Mouse (Mus musculus): Measurements from ENCODE around the gene Zfp503. TPM values are rescaled to one million over a fixed set of nuclear protein-coding genes. Genes with fewer than 3 reads are reported as not detected.
A peak's percentile ranks its signal among the peaks of the same experiment; 100 is the strongest.

Zfp503 gene
- 11.0 and 13.7 TPM in 2 replicates for polyA plus RNA-seq (2015; fragmentation: Nextera tagmentation; extraction: Ambion mirVana)

- Histone ChIP-seq H3K9ac (peak within 1 kb of the TSS; percentile 35), H3K36me3 (no peaks in the 10 kb centered on the region), H3K4me1 (replicated peaks) (peaks cover 58% of the 10 kb centered on the region), H3K9me3 (no peaks in the 10 kb centered on the region), H3K4me2 (peak within 1 kb of the TSS; percentile 86), H3K27me3 (peaks cover 15% of the 10 kb centered on the region), H3K27ac (replicated peaks) (peak within 1 kb of the TSS; percentile 96), H3K4me3 (peak within 1 kb of the TSS; percentile 90)
- WGBS = under 1% methylated on average over 36 of the region's 37 CpGs
- ATAC-seq (ENCODE audit: low FRiP score, low read depth) = 0 out of 2 replicates have a peak, but pooled peaks have one; percentile 20
Observed at GRCm38 (mm10) chr14:21989291-21989913, at the start of gene Zfp503. Zfp503 (minus strand) TSS chr14:21989601.

GRCm38 (mm10) chr14:22037498-22038131 is 48.2 kb upstream of the Zfp503 start:
- no peak for ATAC-seq (ENCODE audit: low FRiP score, low read depth)
- 29% methylated on average over 16 of the region's 16 CpGs for WGBS

GRCm38 (mm10) chr14:22036802-22037497 is 47.5 kb upstream of the Zfp503 start:
- WGBS = 24% methylated on average over 12 of the region's 12 CpGs
- Histone ChIP-seq H3K27ac (replicated peaks) (no peak overlapping the region), H3K9ac (no peak overlapping the region)

More at GRCm38 (mm10) chr14:22037498-22038131, 48.2 kb upstream of the Zfp503 start:
- no peak overlapping the region for H3K4me3 ChIP-seq
- H3K9me3 ChIP-seq = no peaks in the 10 kb centered on the region
- peaks cover 29% of the 10 kb centered on the region for H3K4me1 ChIP-seq (replicated peaks)
- H3K9ac ChIP-seq = no peak overlapping the region
- H3K27ac ChIP-seq (replicated peaks) = no peak overlapping the region
- no peaks in the 10 kb centered on the region for H3K36me3 ChIP-seq
- 0 out of 2 replicates have a peak, but pooled peaks cover 2% of the 10 kb centered on the region for H3K27me3 ChIP-seq
- peak overlapping the region; percentile 41 for H3K4me2 ChIP-seq

GRCm38 (mm10) chr14:22036338-22036737 is 46.9 kb upstream of the Zfp503 start:
- no peak overlapping the region for H3K9ac ChIP-seq
- WGBS = 23% methylated on average over 6 of the region's 6 CpGs
- no peak overlapping the region; the same call in 1 of the 2 replicates for H3K4me2 ChIP-seq
- H3K4me1 ChIP-seq (replicated peaks) = peaks cover 29% of the 10 kb centered on the region
- 0 out of 2 replicates have a peak, but pooled peaks cover 2% of the 10 kb centered on the region for H3K27me3 ChIP-seq
- no peaks in the 10 kb centered on the region for H3K36me3 ChIP-seq
- no peak overlapping the region for H3K27ac ChIP-seq (replicated peaks)
- ATAC-seq (ENCODE audit: low FRiP score, low read depth) = no peak
- no peak overlapping the region for H3K4me3 ChIP-seq
- no peaks in the 10 kb centered on the region for H3K9me3 ChIP-seq

More at GRCm38 (mm10) chr14:22036802-22037497, 47.5 kb upstream of the Zfp503 start:
- Histone ChIP-seq H3K4me2 (peak overlapping the region; percentile 41), H3K27me3 (0 out of 2 replicates have a peak, but pooled peaks cover 2% of the 10 kb centered on the region), H3K4me3 (no peak overlapping the region), H3K36me3 (no peaks in the 10 kb centered on the region), H3K4me1 (replicated peaks) (peaks cover 29% of the 10 kb centered on the region), H3K9me3 (no peaks in the 10 kb centered on the region)
- ATAC-seq (ENCODE audit: low FRiP score, low read depth) = no peak

- no peaks in the 10 kb centered on the region for H3K36me3 ChIP-seq
- WGBS = 28% methylated on average over 3 of the region's 3 CpGs
- peak; percentile 38; the same call in 1 of the 2 replicates for ATAC-seq (ENCODE audit: low FRiP score, low read depth)
- no peak overlapping the region; the same call in 1 of the 2 replicates for H3K4me2 ChIP-seq
- no peak overlapping the region for H3K9ac ChIP-seq
- H3K27ac ChIP-seq (replicated peaks) = no peak overlapping the region
- 0 out of 2 replicates have a peak, but pooled peaks cover 2% of the 10 kb centered on the region for H3K27me3 ChIP-seq
- H3K4me1 ChIP-seq (replicated peaks) = peaks cover 29% of the 10 kb centered on the region
- H3K9me3 ChIP-seq = no peaks in the 10 kb centered on the region
- no peak overlapping the region for H3K4me3 ChIP-seq
Observed at GRCm38 (mm10) chr14:22035900-22036299, 46.5 kb upstream of the Zfp503 start.

- Histone ChIP-seq H3K4me1 (replicated peaks) (peaks cover 14% of the 10 kb centered on the region), H3K9me3 (no peaks in the 10 kb centered on the region), H3K4me2 (no peak overlapping the region), H3K36me3 (no peaks in the 10 kb centered on the region), H3K9ac (no peak overlapping the region), H3K27ac (replicated peaks) (no peak overlapping the region), H3K27me3 (peaks cover 7% of the 10 kb centered on the region; the same call in 1 of the 2 replicates), H3K4me3 (no peak overlapping the region)
- WGBS = 72% methylated on average over 4 of the region's 4 CpGs
- no peak for ATAC-seq (ENCODE audit: low FRiP score, low read depth)
Observed at GRCm38 (mm10) chr14:22023533-22023932, 34.1 kb upstream of the Zfp503 start.

GRCm38 (mm10) chr14:22020885-22021284 is 31.5 kb upstream of the Zfp503 start:
- ATAC-seq (ENCODE audit: low FRiP score, low read depth) = 0 out of 2 replicates have a peak, but pooled peaks have one; percentile 11
- 17% methylated on average over 2 of the region's 2 CpGs for WGBS
- Histone ChIP-seq H3K27ac (replicated peaks) (no peak overlapping the region), H3K36me3 (no peaks in the 10 kb centered on the region), H3K4me1 (replicated peaks) (peaks cover 14% of the 10 kb centered on the region), H3K27me3 (peaks cover 7% of the 10 kb centered on the region; the same call in 1 of the 2 replicates), H3K4me3 (no peak overlapping the region), H3K9ac (no peak overlapping the region), H3K9me3 (no peaks in the 10 kb centered on the region), H3K4me2 (no peak overlapping the region)

- Histone ChIP-seq H3K4me1 (replicated peaks) (peaks cover 14% of the 10 kb centered on the region), H3K4me2 (peak overlapping the region; percentile 62), H3K27ac (replicated peaks) (no peak overlapping the region), H3K9ac (no peak overlapping the region), H3K27me3 (peaks cover 7% of the 10 kb centered on the region; the same call in 1 of the 2 replicates), H3K9me3 (no peaks in the 10 kb centered on the region), H3K4me3 (peak overlapping the region; percentile 31), H3K36me3 (no peaks in the 10 kb centered on the region)
- 40% methylated on average over 12 of the region's 12 CpGs for WGBS
- no peak for ATAC-seq (ENCODE audit: low FRiP score, low read depth)
Observed at GRCm38 (mm10) chr14:22019949-22020845, 30.8 kb upstream of the Zfp503 start.

- ATAC-seq (ENCODE audit: low FRiP score, low read depth) = peak; percentile 71; the same call in 1 of the 2 replicates
- 3% methylated on average over 33 of the region's 33 CpGs for WGBS
Observed at GRCm38 (mm10) chr14:22019252-22019948, 30.0 kb upstream of the Zfp503 start, which contains the start of gene Lrmda. Lrmda (plus strand) TSS chr14:22019712.

GRCm38 (mm10) chr14:22017011-22017410 is 27.6 kb upstream of the Zfp503 start:
- no peak for ATAC-seq (ENCODE audit: low FRiP score, low read depth)
- 56% methylated on average over 5 of the region's 5 CpGs for WGBS
- Histone ChIP-seq H3K4me3 (no peak overlapping the region), H3K36me3 (no peaks in the 10 kb centered on the region), H3K4me1 (replicated peaks) (peaks cover 14% of the 10 kb centered on the region), H3K27me3 (peaks cover 7% of the 10 kb centered on the region; the same call in 1 of the 2 replicates), H3K4me2 (no peak overlapping the region), H3K9me3 (no peaks in the 10 kb centered on the region), H3K27ac (replicated peaks) (no peak overlapping the region), H3K9ac (no peak overlapping the region)

More at GRCm38 (mm10) chr14:22019252-22019948, 30.0 kb upstream of the Zfp503 start, which contains the start of gene Lrmda:
- Histone ChIP-seq H3K36me3 (no peaks in the 10 kb centered on the region), H3K4me1 (replicated peaks) (peaks cover 14% of the 10 kb centered on the region), H3K27me3 (peaks cover 7% of the 10 kb centered on the region; the same call in 1 of the 2 replicates), H3K9ac (0 out of 2 replicates have a peak within 1 kb of the TSS, but pooled peaks have one; percentile 18), H3K4me3 (peak within 1 kb of the TSS; percentile 31), H3K9me3 (no peaks in the 10 kb centered on the region), H3K4me2 (peak within 1 kb of the TSS; percentile 62), H3K27ac (replicated peaks) (no peak within 1 kb of the TSS)
